Mouse (Mus musculus): ENCODE results near the gene Ganab. TPM values are rescaled to one million over a fixed set of nuclear protein-coding genes. Genes with fewer than 3 reads are reported as not detected.
A peak's percentile ranks its signal among the peaks of the same experiment; 100 is the strongest.
"Not testable (repeated sequence)": the region's sequence is repeated elsewhere in the genome, so short reads cannot be mapped to it uniquely, and the experiment has no call there.

Gene Ganab
- polyA plus RNA-seq, 1 experiment from 2014 or later: 56.7 TPM

DNA sequence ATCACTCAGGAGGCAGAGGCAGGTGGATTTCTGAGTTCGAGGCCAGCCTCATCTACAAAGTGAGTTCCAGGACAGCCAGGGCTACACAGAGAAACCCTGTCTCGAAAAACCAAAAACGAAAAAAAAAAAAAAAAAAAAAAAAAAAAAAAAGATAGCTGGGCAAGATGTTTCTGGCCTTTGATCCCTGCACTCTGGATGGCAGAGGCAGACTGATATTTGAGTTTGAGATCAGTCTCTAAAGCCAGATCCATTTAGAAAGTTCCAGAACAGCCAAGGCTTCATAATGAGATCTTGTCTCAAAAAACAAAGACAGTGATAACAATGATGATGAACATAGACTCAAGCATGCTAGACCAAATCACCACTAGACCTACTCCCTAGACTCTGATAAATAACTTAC is 27.5 kb upstream of the Ganab start:
- H3K27ac ChIP-seq (ENCODE audit: low read length); H3K4me1 ChIP-seq (ENCODE audit: control insufficient read depth, insufficient read depth, low read length); H3K27me3 ChIP-seq (ENCODE audit: control insufficient read depth, insufficient read depth, low read length); H3K9me3 ChIP-seq (replicated peaks; ENCODE audit: control insufficient read depth, low read length); H3K9ac ChIP-seq (ENCODE audit: low read length); H3K4me3 ChIP-seq (ENCODE audit: low read length); ATAC-seq (replicated peaks; ENCODE audit: extremely low read depth, insufficient read depth, low FRiP score): not testable (repeated sequence)
- 79% methylated on average over 3 of the region's 3 CpGs for WGBS
- peaks cover 21% of the 10 kb centered on the region for H3K36me3 ChIP-seq (ENCODE audit: control insufficient read depth, insufficient read depth)
- H3K4me2 ChIP-seq (ENCODE audit: low read depth, low read length): peak overlapping the region; percentile 63

DNA sequence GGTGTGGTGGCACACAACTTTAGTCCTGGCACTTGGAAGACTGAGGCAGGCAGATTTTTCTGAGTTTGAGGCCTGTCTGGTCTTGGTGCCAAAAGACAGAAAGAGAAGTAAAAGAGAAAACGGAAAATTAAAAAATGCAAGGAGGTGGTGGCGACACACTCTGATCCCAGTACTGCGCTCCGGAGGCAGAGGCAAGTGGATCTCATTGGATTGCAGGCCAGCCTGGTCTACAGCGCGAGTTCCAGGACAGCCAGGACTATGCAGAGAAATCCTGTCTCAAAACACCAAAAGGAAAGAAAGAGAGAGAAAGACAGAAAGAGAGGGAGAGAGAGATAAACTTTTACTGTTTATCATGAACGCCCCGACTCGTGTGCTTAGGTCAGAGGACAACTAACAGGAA is 27.0 kb upstream of the Ganab start:
- H3K4me3 ChIP-seq (ENCODE audit: low read length): peak overlapping the region; percentile 87
- H3K9ac ChIP-seq (ENCODE audit: low read length): peak overlapping the region; percentile 95
- peak overlapping the region; percentile 63 for H3K4me2 ChIP-seq (ENCODE audit: low read depth, low read length)
- no peak for ATAC-seq (replicated peaks; ENCODE audit: extremely low read depth, insufficient read depth, low FRiP score)
- peaks cover 25% of the 10 kb centered on the region for H3K36me3 ChIP-seq (ENCODE audit: control insufficient read depth, insufficient read depth)
- WGBS: 37% methylated on average over 9 of the region's 9 CpGs
- H3K27ac ChIP-seq (ENCODE audit: low read length): peak overlapping the region; percentile 77
- no peaks in the 10 kb centered on the region for H3K27me3 ChIP-seq (ENCODE audit: control insufficient read depth, insufficient read depth, low read length)
- H3K9me3 ChIP-seq (replicated peaks; ENCODE audit: control insufficient read depth, low read length): no peaks in the 10 kb centered on the region
- peaks cover 6% of the 10 kb centered on the region for H3K4me1 ChIP-seq (ENCODE audit: control insufficient read depth, insufficient read depth, low read length)

DNA sequence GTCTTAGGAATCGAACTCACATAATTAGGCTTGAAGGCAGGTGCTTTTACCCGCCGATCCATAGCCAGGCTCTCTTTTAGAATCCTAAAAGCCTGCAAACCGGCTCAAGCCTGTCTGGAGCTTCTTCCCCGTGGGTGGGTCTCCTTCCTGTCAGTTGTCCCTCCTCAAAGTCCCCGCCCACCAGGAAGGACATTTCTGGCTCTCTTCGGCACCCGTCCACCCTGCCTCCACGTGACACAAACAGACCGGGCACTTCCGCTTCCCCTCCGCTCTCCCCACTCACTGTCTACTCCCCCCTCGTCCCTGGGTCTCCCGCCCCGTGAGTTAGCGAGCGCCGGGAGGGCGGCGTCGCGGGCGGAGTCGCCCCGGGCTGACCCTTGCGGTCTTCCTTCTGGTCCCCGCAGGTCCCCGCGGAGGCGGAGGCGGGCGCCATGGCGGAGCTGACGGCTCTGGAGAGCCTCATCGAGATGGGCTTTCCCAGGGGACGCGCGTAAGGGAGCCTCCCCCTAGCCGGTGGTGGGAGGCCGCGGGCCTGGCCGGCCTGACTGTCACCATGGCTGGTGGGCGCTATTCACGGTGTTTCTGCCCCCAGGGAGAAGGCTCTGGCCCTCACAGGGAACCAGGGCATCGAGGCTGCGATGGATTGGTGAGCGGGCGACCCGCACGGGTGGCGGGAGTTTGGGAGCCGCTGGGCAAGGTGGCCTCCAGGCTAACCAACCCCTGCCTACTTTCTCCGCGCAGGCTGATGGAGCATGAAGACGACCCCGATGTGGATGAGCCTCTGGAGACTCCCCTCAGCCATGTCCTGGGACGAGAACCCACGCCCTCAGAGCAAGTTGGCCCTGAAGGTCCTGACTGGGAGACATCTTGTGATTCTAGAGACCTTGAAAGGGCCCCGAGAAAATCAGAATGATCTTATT is 26.3 kb upstream of the Ganab start, which contains the start of gene Ubxn1:
TSS of gene Ubxn1 (plus strand) at position 230 of the 920 bp plus-strand sequence.
- Histone ChIP-seq H3K9ac (ENCODE audit: low read length) (peak within 1 kb of the TSS; percentile 95), H3K27ac (ENCODE audit: low read length) (peak within 1 kb of the TSS; percentile 80), H3K27me3 (ENCODE audit: control insufficient read depth, insufficient read depth, low read length) (no peaks in the 10 kb centered on the region), H3K4me1 (ENCODE audit: control insufficient read depth, insufficient read depth, low read length) (peaks cover 6% of the 10 kb centered on the region), H3K9me3 (replicated peaks; ENCODE audit: control insufficient read depth, low read length) (no peaks in the 10 kb centered on the region), H3K36me3 (ENCODE audit: control insufficient read depth, insufficient read depth) (peaks cover 31% of the 10 kb centered on the region), H3K4me3 (ENCODE audit: low read length) (peak within 1 kb of the TSS; percentile 87), H3K4me2 (ENCODE audit: low read depth, low read length) (peak within 1 kb of the TSS; percentile 91)
- 2% methylated on average over 59 of the region's 59 CpGs for WGBS
- ATAC-seq (replicated peaks; ENCODE audit: extremely low read depth, insufficient read depth, low FRiP score): peak; percentile 98

DNA sequence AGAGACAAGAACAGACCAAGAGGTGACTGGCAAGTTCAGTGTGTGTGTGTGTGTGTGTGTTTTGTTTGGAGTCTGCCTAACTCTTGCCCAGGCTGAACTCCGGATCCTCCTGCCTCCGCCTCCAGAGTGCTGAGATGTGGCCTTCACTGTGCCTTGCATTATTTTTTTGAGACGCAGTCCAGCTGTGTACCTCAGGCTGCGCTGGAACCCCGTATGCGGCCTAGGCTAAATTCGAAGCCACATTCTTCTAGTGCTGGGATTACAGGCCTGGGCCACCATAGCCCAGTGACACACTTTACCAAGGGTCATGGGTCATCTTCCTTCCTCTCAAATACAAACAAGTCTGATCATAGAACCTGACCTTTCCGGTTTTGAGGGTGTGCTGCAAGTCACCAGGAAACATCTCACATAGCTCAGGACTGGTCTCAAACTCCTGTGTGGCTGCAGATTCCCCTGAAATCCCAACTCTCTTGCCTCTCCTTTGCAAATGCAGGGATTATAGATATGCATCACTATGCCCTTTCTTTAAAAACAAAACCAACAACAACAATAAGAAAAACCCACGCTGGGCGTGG is 25.5 kb upstream of the Ganab start:
- Histone ChIP-seq H3K9me3 (replicated peaks; ENCODE audit: control insufficient read depth, low read length) (no peaks in the 10 kb centered on the region), H3K4me3 (ENCODE audit: low read length) (peak overlapping the region; percentile 87), H3K4me1 (ENCODE audit: control insufficient read depth, insufficient read depth, low read length) (peaks cover 6% of the 10 kb centered on the region), H3K27ac (ENCODE audit: low read length) (no peak overlapping the region; the same call in 1 of the 2 replicates), H3K36me3 (ENCODE audit: control insufficient read depth, insufficient read depth) (peaks cover 35% of the 10 kb centered on the region), H3K9ac (ENCODE audit: low read length) (peak overlapping the region; percentile 95), H3K27me3 (ENCODE audit: control insufficient read depth, insufficient read depth, low read length) (no peaks in the 10 kb centered on the region), H3K4me2 (ENCODE audit: low read depth, low read length) (peak overlapping the region; percentile 91)
- 68% methylated on average over 10 of the region's 10 CpGs for WGBS
- ATAC-seq (replicated peaks; ENCODE audit: extremely low read depth, insufficient read depth, low FRiP score): no peak

- WGBS: 85% methylated on average over 7 of the region's 7 CpGs
- no peaks in the 10 kb centered on the region for H3K9me3 ChIP-seq (replicated peaks; ENCODE audit: control insufficient read depth, low read length)
- H3K36me3 ChIP-seq (ENCODE audit: control insufficient read depth, insufficient read depth): peaks cover 38% of the 10 kb centered on the region
These were observed 22.8 kb upstream of the Ganab start for GRCm38 (mm10) chr19:8875031-8875430.

DNA sequence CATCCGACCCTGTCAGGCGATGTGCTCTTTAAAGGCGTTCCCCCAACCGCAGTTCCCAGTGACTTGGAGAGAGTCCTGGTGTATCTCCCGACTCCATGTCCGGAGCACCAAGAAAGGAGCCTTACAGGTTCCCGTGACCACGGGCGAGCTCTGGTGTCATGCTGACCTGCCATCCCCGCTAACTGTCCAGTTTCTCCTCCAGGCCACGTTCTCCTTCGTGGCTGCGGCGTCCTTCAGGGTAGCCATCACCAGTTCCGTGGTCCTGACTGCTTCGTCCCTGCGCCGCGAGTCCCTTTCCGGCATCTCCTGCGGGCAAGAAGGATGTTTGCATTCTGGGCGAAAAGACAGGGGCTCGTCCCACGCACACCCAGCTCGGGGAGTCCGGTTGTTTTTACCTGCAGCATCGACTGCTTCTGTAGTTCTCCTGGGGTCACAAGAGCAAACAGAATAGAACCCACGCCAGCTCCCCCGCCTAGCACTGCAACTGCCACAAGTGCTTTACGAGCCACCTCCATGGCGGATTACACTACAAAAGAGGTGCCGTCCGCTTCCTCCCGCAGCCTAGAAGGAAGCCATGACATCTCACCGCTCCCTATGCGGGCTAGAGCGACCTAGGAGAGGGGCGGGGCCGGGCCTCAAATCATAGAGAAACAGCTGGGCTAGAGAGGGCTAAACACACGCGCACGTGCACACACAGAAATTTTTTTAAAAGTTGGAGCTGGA is 17.4 kb upstream of the Ganab start, which contains the start of gene Uqcc3:
TSS of gene Uqcc3 (minus strand) at position 613 of the 723 bp plus-strand sequence.
- under 1% methylated on average over 42 of the region's 42 CpGs for WGBS
- no peaks in the 10 kb centered on the region for H3K9me3 ChIP-seq (replicated peaks; ENCODE audit: control insufficient read depth, low read length)
- peak; percentile 92 for ATAC-seq (replicated peaks; ENCODE audit: extremely low read depth, insufficient read depth, low FRiP score)
- peaks cover 17% of the 10 kb centered on the region for H3K36me3 ChIP-seq (ENCODE audit: control insufficient read depth, insufficient read depth)
- no peaks in the 10 kb centered on the region for H3K27me3 ChIP-seq (ENCODE audit: control insufficient read depth, insufficient read depth, low read length)
- H3K4me2 ChIP-seq (ENCODE audit: low read depth, low read length): peak within 1 kb of the TSS; percentile 85
- peak within 1 kb of the TSS; percentile 93 for H3K9ac ChIP-seq (ENCODE audit: low read length)
- H3K4me3 ChIP-seq (ENCODE audit: low read length): peak within 1 kb of the TSS; percentile 95
- peak within 1 kb of the TSS; percentile 92 for H3K27ac ChIP-seq (ENCODE audit: low read length)
- peaks cover 8% of the 10 kb centered on the region for H3K4me1 ChIP-seq (ENCODE audit: control insufficient read depth, insufficient read depth, low read length)

More at GRCm38 (mm10) chr19:8875031-8875430, 22.8 kb upstream of the Ganab start:
- Histone ChIP-seq H3K9ac (ENCODE audit: low read length) (no peak overlapping the region), H3K4me1 (ENCODE audit: control insufficient read depth, insufficient read depth, low read length) (peaks cover 13% of the 10 kb centered on the region), H3K4me2 (ENCODE audit: low read depth, low read length) (no peak overlapping the region), H3K27ac (ENCODE audit: low read length) (no peak overlapping the region), H3K4me3 (ENCODE audit: low read length) (no peak overlapping the region), H3K27me3 (ENCODE audit: control insufficient read depth, insufficient read depth, low read length) (no peaks in the 10 kb centered on the region)
- no peak for ATAC-seq (replicated peaks; ENCODE audit: extremely low read depth, insufficient read depth, low FRiP score)

GRCm38 (mm10) chr19:8881034-8881392 is 16.9 kb upstream of the Ganab start:
- H3K36me3 ChIP-seq (ENCODE audit: control insufficient read depth, insufficient read depth): peaks cover 12% of the 10 kb centered on the region
- H3K9me3 ChIP-seq (replicated peaks; ENCODE audit: control insufficient read depth, low read length): no peaks in the 10 kb centered on the region
- WGBS: 14% methylated on average over 3 of the region's 3 CpGs
- peak overlapping the region; percentile 85 for H3K4me2 ChIP-seq (ENCODE audit: low read depth, low read length)
- H3K27me3 ChIP-seq (ENCODE audit: control insufficient read depth, insufficient read depth, low read length): no peaks in the 10 kb centered on the region
- H3K9ac ChIP-seq (ENCODE audit: low read length): peak overlapping the region; percentile 93
- H3K4me3 ChIP-seq (ENCODE audit: low read length): peak overlapping the region; percentile 95
- H3K27ac ChIP-seq (ENCODE audit: low read length): peak overlapping the region; percentile 32; the same call in 1 of the 2 replicates
- H3K4me1 ChIP-seq (ENCODE audit: control insufficient read depth, insufficient read depth, low read length): peaks cover 8% of the 10 kb centered on the region
- ATAC-seq (replicated peaks; ENCODE audit: extremely low read depth, insufficient read depth, low FRiP score): no peak

- no peak within 1 kb of the TSS for H3K4me2 ChIP-seq (ENCODE audit: low read depth, low read length)
- no peaks in the 10 kb centered on the region for H3K27me3 ChIP-seq (ENCODE audit: control insufficient read depth, insufficient read depth, low read length)
- H3K4me1 ChIP-seq (ENCODE audit: control insufficient read depth, insufficient read depth, low read length): peaks cover 16% of the 10 kb centered on the region
- 67% methylated on average over 3 of the region's 3 CpGs for WGBS
- no peak within 1 kb of the TSS for H3K27ac ChIP-seq (ENCODE audit: low read length)
- no peak within 1 kb of the TSS for H3K4me3 ChIP-seq (ENCODE audit: low read length)
- no peak for ATAC-seq (replicated peaks; ENCODE audit: extremely low read depth, insufficient read depth, low FRiP score)
- H3K9ac ChIP-seq (ENCODE audit: low read length): no peak within 1 kb of the TSS
- no peaks in the 10 kb centered on the region for H3K36me3 ChIP-seq (ENCODE audit: control insufficient read depth, insufficient read depth)
- no peaks in the 10 kb centered on the region for H3K9me3 ChIP-seq (replicated peaks; ENCODE audit: control insufficient read depth, low read length)
These were observed 14.3 kb upstream of the Ganab start, which contains the start of the genes Lbhd1 and Gm49403 for GRCm38 (mm10) chr19:8883616-8884015. TSS of gene Lbhd1 (plus strand) at chr19:8883732. TSS of gene Gm49403 (plus strand) at chr19:8883930.
